Mouse (Mus musculus) heart, embryonic 16.5 days (tissue): Measurements from ENCODE around the gene Lin37. TPM values are rescaled to one million over a fixed set of nuclear protein-coding genes. Genes with fewer than 3 reads are reported as not detected.

Experiments
- ATAC-seq: fragments of 200-750 bp; cut with Nextera tagmentation; replicated peaks from 2 replicates; pipeline ENCODE4 v1.8.0; 2017; ENCODE audit warnings: moderate number of reproducible peaks; ENCODE audit not compliant: insufficient read depth, low FRiP score; ENCODE audit errors: extremely low read depth
- H3K27ac ChIP-seq: fragments of 300-500 bp; sonication (generic); 2 replicates; pipeline ENCODE4 v1.5.1; 2014; ENCODE audit warnings: mild to moderate bottlenecking, low read length, control low read depth, moderate library complexity
- H3K27me3 ChIP-seq: fragments of 300-500 bp; sonication (generic); 2 replicates; pipeline ENCODE4 v1.6.1; 2014; ENCODE audit warnings: low read length, mixed read lengths; ENCODE audit not compliant: control insufficient read depth, insufficient read depth
- H3K36me3 ChIP-seq: fragments of 300-500 bp; sonication (generic); 2 replicates; pipeline ENCODE4 v1.6.1; 2014; ENCODE audit not compliant: control insufficient read depth, insufficient read depth
- H3K4me1 ChIP-seq: fragments of 300-500 bp; sonication (generic); 2 replicates; pipeline ENCODE4 v1.6.1; 2014; ENCODE audit warnings: low read length, mixed read lengths; ENCODE audit not compliant: control insufficient read depth, insufficient read depth
- H3K4me2 ChIP-seq: fragments of 300-500 bp; sonication (generic); 2 replicates; pipeline ENCODE4 v1.6.1; 2014; ENCODE audit warnings: low read depth, mild to moderate bottlenecking, control low read depth, low read length
- H3K4me3 ChIP-seq: fragments of 300-500 bp; sonication (generic); 2 replicates; pipeline ENCODE4 v1.5.1; 2014; ENCODE audit warnings: mild to moderate bottlenecking, control low read depth, low read length
- H3K9ac ChIP-seq: fragments of 300-500 bp; sonication (generic); 2 replicates; pipeline ENCODE4 v1.6.1; 2014; ENCODE audit warnings: low read length, control low read depth
- H3K9me3 ChIP-seq: fragments of 300-500 bp; sonication (generic); replicated peaks from 2 replicates; pipeline ENCODE4 v1.6.1; 2016; ENCODE audit warnings: low read length; ENCODE audit not compliant: control insufficient read depth
- WGBS: fragments of 180-500 bp; shearing (Covaris S2); extraction: QIAGEN DNeasy Blood & Tissue Kit; methylation state at CpG from one replicate; pipeline ENCODE4 v1.1.7; 2014; 5-methylcytosine and 5-hydroxymethylcytosine counted together
- polyA plus RNA-seq: library from polyadenylated mRNA; unstranded; fragments of >200 nt; fragmentation: Nextera tagmentation; extraction: Ambion mirVana; gene quantifications from 2 replicates; pipeline ENCODE4 v1.2.1, GENCODE M21; 2015

The Lin37 gene
- polyA plus RNA-seq, 1 experiment from 2014 or later: 40.1 TPM

DNA sequence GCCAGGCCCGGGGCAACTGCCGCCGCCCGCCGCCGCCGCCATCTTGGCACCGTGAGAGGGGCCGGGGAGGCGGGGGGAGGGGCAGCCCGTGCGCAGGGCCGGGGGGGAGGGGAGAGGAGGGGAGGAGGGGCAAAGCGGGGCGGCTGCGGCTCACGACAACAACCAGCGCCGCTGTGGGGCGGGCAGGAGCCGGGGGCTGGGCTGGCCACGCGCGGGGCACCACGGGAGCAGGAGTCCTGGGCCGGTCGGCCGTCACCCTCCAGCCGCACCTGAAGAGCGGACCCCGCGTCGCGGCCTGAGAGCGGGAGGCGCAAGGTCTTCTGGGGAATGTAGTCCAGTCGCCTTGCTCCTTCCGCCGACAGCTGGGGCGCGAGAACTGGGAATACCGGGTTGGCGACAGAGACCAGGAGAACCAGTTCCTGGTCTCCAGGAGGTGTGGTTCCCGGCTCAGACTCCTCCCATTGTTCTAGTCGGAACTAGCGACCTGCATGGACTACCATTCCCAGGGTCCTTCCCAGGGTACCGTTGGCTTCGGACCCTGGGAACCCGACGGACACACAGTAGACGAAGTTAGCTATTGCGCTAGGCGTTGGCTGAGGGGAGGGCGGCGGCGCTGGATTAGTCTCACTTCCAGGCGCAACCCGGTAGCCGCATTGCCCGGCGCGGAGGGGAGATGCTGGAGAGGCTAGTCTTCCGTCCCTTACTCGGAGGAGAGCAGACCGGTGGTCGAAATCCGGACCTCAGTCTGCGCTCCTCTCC, 29.2 kb upstream of the Lin37 start, which contains the start of gene Kmt2b:
Kmt2b (minus strand) TSS at position 51 of the 759 bp plus-strand sequence.
- WGBS: under 1% methylated on average over 54 of the region's 68 CpGs

DNA sequence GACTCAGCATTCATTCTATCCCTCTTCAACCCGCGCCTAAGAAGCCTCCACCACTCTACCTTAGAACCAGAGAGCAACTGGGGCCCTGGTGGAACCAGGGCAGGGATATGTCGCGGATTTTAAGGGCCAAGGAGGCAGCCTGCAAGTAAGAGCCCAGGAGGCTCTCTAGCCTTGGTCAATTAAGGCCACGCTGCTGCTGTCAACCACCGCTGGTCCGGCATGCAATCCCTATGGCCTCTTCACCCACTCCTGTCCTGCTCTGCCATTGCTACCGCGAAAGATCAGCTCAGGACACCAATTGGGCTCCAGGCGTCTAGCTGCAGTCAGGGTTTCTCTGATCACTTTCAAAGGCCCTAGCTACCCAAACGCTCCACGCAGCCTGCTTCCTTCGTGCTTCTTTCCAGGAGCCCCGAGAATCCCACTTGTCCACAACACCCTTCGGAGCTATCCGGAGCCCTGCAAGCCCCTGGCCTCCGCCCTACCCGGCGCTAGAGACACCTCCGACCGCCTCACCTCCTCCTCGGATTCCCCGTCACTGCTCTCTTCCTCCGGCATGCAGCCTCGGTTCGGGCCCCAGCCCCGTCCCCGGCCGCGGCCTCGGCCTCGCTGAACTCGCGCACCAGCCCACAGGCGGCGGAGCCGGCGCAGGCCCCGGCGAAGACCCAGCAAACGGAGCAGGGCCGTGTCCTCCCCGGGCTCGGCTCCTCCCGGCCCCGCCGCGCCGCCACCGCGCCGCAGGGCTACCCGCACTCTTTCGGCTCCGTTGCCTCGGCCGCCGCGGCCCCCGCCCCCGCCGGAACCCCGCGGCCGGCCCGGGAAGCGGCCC, 28.4 kb upstream of the Lin37 start:
- peak overlapping the region; percentile 88 for H3K9ac ChIP-seq
- peak overlapping the region; percentile 80 for H3K27ac ChIP-seq
- H3K9me3 ChIP-seq: no peaks in the 10 kb centered on the region
- H3K36me3 ChIP-seq: peaks cover 29% of the 10 kb centered on the region
- whole genome bisulfite sequencing: 1% methylated on average over 67 of the region's 67 CpGs
- peaks cover 17% of the 10 kb centered on the region for H3K4me1 ChIP-seq
- peak; percentile 12 for ATAC-seq
- H3K4me3 ChIP-seq: peak overlapping the region; percentile 71
- H3K4me2 ChIP-seq: peak overlapping the region; percentile 98
- H3K27me3 ChIP-seq: no peaks in the 10 kb centered on the region

More for the DNA sequence above, 29.2 kb upstream of the Lin37 start, which contains the start of gene Kmt2b:
- no peaks in the 10 kb centered on the region for H3K27me3 ChIP-seq
- H3K36me3 ChIP-seq: peaks cover 22% of the 10 kb centered on the region
- H3K27ac ChIP-seq: peak within 1 kb of the TSS; percentile 80
- peaks cover 17% of the 10 kb centered on the region for H3K4me1 ChIP-seq
- H3K9me3 ChIP-seq: no peaks in the 10 kb centered on the region
- peak; percentile 95 for ATAC-seq
- peak within 1 kb of the TSS; percentile 98 for H3K4me2 ChIP-seq
- peak within 1 kb of the TSS; percentile 88 for H3K9ac ChIP-seq
- H3K4me3 ChIP-seq: peak within 1 kb of the TSS; percentile 71

DNA sequence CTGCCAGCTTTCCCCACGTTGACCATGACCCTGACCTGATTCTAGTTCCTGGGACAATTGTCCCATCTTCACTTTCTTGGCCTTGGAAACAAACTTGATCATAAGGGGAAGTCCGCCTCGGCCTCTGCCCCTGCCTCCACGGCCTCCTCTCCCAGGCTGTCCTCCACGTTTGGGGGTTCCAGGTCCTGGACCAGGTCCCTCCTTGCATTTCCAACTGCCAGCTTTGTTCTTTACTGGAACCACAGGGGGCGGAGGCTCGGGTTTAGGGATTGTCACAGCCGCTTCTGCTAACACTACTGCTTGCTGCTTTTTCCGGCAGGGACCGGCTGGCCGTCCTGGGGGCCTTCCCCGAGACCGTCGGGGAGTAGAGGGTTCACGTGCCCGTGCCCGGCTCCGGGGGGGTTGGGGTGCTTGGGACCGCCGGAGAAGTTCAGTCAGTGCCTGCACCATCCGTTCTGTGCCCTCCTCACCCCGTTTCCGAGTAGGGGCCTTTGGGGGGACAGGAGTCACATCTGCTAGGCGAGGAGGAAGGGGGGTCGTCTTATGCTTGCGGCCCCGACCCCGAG, 26.9 kb upstream of the Lin37 start:
- ATAC-seq: no peak
- Histone ChIP-seq H3K27me3 (no peaks in the 10 kb centered on the region), H3K9me3 (no peaks in the 10 kb centered on the region), H3K4me2 (no peak overlapping the region; the same call in 1 of the 2 replicates), H3K27ac (no peak overlapping the region), H3K4me1 (peaks cover 17% of the 10 kb centered on the region), H3K9ac (no peak overlapping the region), H3K36me3 (peaks cover 44% of the 10 kb centered on the region), H3K4me3 (no peak overlapping the region)
- 91% methylated on average over 28 of the region's 28 CpGs for WGBS

DNA sequence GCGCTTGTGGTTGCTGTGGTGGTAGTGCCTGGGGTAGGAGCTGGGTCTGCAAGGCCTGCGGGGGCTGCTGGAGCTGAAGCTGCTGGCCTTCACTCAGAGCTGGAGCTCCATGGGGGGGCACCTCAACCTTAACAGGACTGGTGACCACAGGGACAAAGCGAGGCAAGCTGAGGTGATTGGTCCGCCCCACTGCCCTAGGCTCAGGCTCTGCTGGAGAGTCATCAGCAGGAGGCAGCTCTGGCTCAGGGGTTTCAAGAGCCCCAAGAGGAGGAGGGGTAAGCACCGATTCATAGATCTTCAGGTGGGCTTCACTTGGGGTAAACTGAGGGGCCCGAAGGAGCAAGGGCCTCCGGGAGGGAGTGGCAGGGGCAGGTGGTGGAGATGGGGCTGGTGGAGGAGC, 25.5 kb upstream of the Lin37 start:
- H3K27me3 ChIP-seq: no peaks in the 10 kb centered on the region
- H3K4me3 ChIP-seq: no peak overlapping the region
- H3K4me1 ChIP-seq: peaks cover 17% of the 10 kb centered on the region
- H3K9ac ChIP-seq: no peak overlapping the region
- no peak overlapping the region for H3K27ac ChIP-seq
- no peak for ATAC-seq
- 93% methylated on average over 7 of the region's 7 CpGs for WGBS
- H3K9me3 ChIP-seq: no peaks in the 10 kb centered on the region
- no peak overlapping the region for H3K4me2 ChIP-seq
- peaks cover 52% of the 10 kb centered on the region for H3K36me3 ChIP-seq

GRCm38 (mm10) chr7:30584339-30584738, 24.7 kb upstream of the Lin37 start:
- no peak for ATAC-seq
- H3K4me2 ChIP-seq: no peak overlapping the region
- no peak overlapping the region for H3K27ac ChIP-seq
- H3K9ac ChIP-seq: no peak overlapping the region
- H3K9me3 ChIP-seq: no peaks in the 10 kb centered on the region
- no peak overlapping the region for H3K4me3 ChIP-seq
- WGBS: 92% methylated on average over 10 of the region's 10 CpGs
- H3K4me1 ChIP-seq: peaks cover 10% of the 10 kb centered on the region
- no peaks in the 10 kb centered on the region for H3K27me3 ChIP-seq
- peaks cover 60% of the 10 kb centered on the region for H3K36me3 ChIP-seq

DNA sequence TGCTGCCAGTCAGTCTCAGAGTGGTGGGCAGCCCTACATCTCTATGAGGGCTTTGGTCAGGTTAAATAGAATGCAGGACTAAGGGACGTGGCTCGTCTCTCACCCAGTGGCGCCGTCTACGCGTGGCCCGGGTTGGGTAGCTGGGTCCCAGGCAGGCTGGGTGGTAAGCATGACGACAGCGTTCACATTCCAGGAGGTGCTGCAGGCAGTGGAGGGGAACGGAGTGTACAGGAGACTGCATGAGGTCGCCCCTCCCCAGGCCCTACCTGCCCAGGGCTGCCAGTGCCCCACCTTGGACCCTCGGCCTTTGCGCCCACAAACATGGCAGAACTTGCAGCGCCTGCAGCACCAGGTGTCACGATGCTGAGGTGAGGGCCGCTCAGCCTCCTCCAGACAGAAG, 21.9 kb upstream of the Lin37 start:
- Histone ChIP-seq H3K4me3 (no peak overlapping the region), H3K4me1 (no peaks in the 10 kb centered on the region), H3K27me3 (no peaks in the 10 kb centered on the region), H3K9me3 (no peaks in the 10 kb centered on the region), H3K36me3 (peaks cover 87% of the 10 kb centered on the region), H3K27ac (no peak overlapping the region), H3K4me2 (no peak overlapping the region), H3K9ac (no peak overlapping the region)
- no peak for ATAC-seq
- WGBS: 93% methylated on average over 16 of the region's 16 CpGs

- H3K36me3 ChIP-seq: peaks cover 87% of the 10 kb centered on the region
- H3K4me2 ChIP-seq: no peak overlapping the region
- no peak overlapping the region for H3K9ac ChIP-seq
- H3K27me3 ChIP-seq: no peaks in the 10 kb centered on the region
- WGBS: 89% methylated on average over 8 of the region's 8 CpGs
- H3K27ac ChIP-seq: no peak overlapping the region
- no peaks in the 10 kb centered on the region for H3K9me3 ChIP-seq
- no peak; the same call in 1 of the 2 replicates for ATAC-seq
- no peak overlapping the region for H3K4me3 ChIP-seq
- no peaks in the 10 kb centered on the region for H3K4me1 ChIP-seq
Measured at GRCm38 (mm10) chr7:30579950-30580349, 20.3 kb upstream of the Lin37 start.

DNA sequence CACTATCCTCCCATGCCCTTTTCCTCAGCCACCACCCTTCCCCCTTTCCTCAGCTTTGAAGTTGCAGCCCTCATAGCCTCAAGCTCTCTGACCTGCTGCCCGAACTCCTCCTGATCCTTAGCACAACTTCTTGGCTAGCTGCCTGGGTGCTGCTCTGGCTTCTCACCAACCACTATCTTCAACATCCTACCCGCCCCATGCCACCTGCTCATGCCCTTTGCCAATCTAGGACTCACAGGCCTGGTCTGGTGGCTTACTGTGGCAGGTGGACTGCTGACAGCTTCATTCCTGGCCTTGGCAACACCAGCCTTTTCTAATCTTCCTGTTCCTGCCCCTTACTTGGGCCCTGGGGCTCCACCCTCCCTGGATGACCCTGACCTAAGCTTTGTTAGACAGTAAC, 13.3 kb upstream of the Lin37 start:
- no peak overlapping the region for H3K4me3 ChIP-seq
- H3K27me3 ChIP-seq: no peaks in the 10 kb centered on the region
- peaks cover 86% of the 10 kb centered on the region for H3K36me3 ChIP-seq
- peak; percentile 35 for ATAC-seq
- 0 out of 2 replicates have a peak overlapping the region, but pooled peaks have one; percentile 7 for H3K27ac ChIP-seq
- peaks cover 7% of the 10 kb centered on the region; the same call in 1 of the 2 replicates for H3K4me1 ChIP-seq
- H3K4me2 ChIP-seq: no peak overlapping the region
- no peaks in the 10 kb centered on the region for H3K9me3 ChIP-seq
- WGBS: 49% methylated on average over 2 of the region's 2 CpGs
- H3K9ac ChIP-seq: no peak overlapping the region
